Mouse (Mus musculus) liver, embryonic 14.5 days (tissue): ENCODE data around the gene Epm2a. TPM values are rescaled to one million over a fixed set of nuclear protein-coding genes. Genes with fewer than 3 reads are reported as not detected.

Experiments
- ATAC-seq: fragments of 200-750 bp; cut with Nextera tagmentation; 2 replicates; pipeline ENCODE4 v1.8.0; 2017; ENCODE audit warnings: moderate number of reproducible peaks, mild to moderate bottlenecking, moderate library complexity; ENCODE audit not compliant: insufficient read depth
- DNase-seq, 3 experiments: peaks; one replicate each; pipeline ENCODE4 v3.0.0-alpha.2; 2012 to 2013; ENCODE audit warnings: low read depth in 3 of 3, low spot score in 3 of 3
- H3K27ac ChIP-seq: fragments of 300-500 bp; sonication (generic); 2 replicates; pipeline ENCODE4 v1.5.1; 2014; ENCODE audit warnings: moderate library complexity, mild to moderate bottlenecking, control low read depth, inconsistent platforms
- H3K27me3 ChIP-seq: fragments of 300-500 bp; sonication (generic); 2 replicates; pipeline ENCODE4 v1.6.1; 2014; ENCODE audit warnings: mild to moderate bottlenecking, low read length, moderate library complexity; ENCODE audit not compliant: control insufficient read depth, insufficient read depth
- H3K36me3 ChIP-seq: fragments of 300-500 bp; sonication (generic); replicated peaks from 2 replicates; pipeline ENCODE4 v1.6.1; 2014; ENCODE audit warnings: low read depth; ENCODE audit not compliant: control insufficient read depth, insufficient read depth
- H3K4me1 ChIP-seq, 2 experiments: fragments of 200-500 bp in 1 of 2; fragments of 300-500 bp in 1 of 2; sonication (generic) in 1 of 2; replicated peaks; 2 replicates each; pipeline ENCODE4 v1.6.1; 2012 to 2014; ENCODE audit warnings: antibody characterized with exemption in 1 of 2, inconsistent platforms in 1 of 2, low read length in 1 of 2; ENCODE audit not compliant: control insufficient read depth in 2 of 2, insufficient read depth in 2 of 2
- H3K4me2 ChIP-seq: fragments of 300-500 bp; sonication (generic); 2 replicates; pipeline ENCODE4 v1.6.1; 2014; ENCODE audit warnings: low read depth, mild to moderate bottlenecking, control low read depth, moderate library complexity
- H3K4me3 ChIP-seq, 2 experiments: fragments of 200-500 bp in 1 of 2; fragments of 300-500 bp in 1 of 2; sonication (generic) in 1 of 2; 2 replicates each; pipeline ENCODE4 v1.5.1; 2012 to 2014; ENCODE audit warnings: low read depth in 2 of 2, low read length in 2 of 2, mild to moderate bottlenecking in 2 of 2, control low read depth in 1 of 2, inconsistent platforms in 1 of 2, moderate library complexity in 1 of 2; ENCODE audit not compliant: insufficient read depth in 1 of 2
- H3K9ac ChIP-seq: fragments of 300-500 bp; sonication (generic); replicated peaks from 2 replicates; pipeline ENCODE4 v1.6.1; 2014; ENCODE audit warnings: mild to moderate bottlenecking, control low read depth, moderate library complexity
- H3K9me3 ChIP-seq: fragments of 300-500 bp; sonication (generic); 2 replicates; pipeline ENCODE4 v1.6.1; 2016; ENCODE audit warnings: low read length, mixed read lengths; ENCODE audit not compliant: control insufficient read depth
- CTCF ChIP-seq: IDR thresholded peaks from 2 replicates; pipeline ENCODE4 v1.5.1; 2016; ENCODE audit warnings: antibody characterized with exemption, low read depth, control low read depth
- EP300 ChIP-seq: IDR thresholded peaks from 2 replicates; pipeline ENCODE4 v1.6.1; 2016; ENCODE audit warnings: antibody characterized with exemption, low read depth
- WGBS: fragments of 180-500 bp; shearing (Covaris S2); extraction: QIAGEN DNeasy Blood & Tissue Kit; methylation state at CpG from one replicate; pipeline ENCODE4 v1.1.7; 2014; ENCODE audit not compliant: insufficient replicate concordance; 5-methylcytosine and 5-hydroxymethylcytosine counted together
- polyA plus RNA-seq, 2 experiments: library from polyadenylated mRNA; depleted of rRNA in 1 of 2; stranded (reverse) in 1 of 2; unstranded in 1 of 2; fragments of >200 nt; fragmentation: Nextera tagmentation in 1 of 2; extraction: Ambion mirVana in 1 of 2; gene quantifications; 2 replicates each; pipeline versions ENCODE4 v1.2.1 to v1.2.3; 2012 to 2014

Gene Epm2a
- polyA plus RNA-seq, 2 experiments, result 0.05 to 0.22 TPM

GRCm38 (mm10) chr10:11429059-11429812 is 86.0 kb downstream of the Epm2a start:
- ATAC-seq (no peak), DNase-seq (no peak)
- H3K27ac ChIP-seq, result no peak overlapping the region
- H3K9ac ChIP-seq, result no peak overlapping the region
- no peak overlapping the region for H3K4me3 ChIP-seq
- no peaks in the 10 kb centered on the region for H3K4me1 ChIP-seq
- TF ChIP-seq CTCF (no peak), EP300 (no peak)
- H3K27me3 ChIP-seq, result no peaks in the 10 kb centered on the region
- H3K36me3 ChIP-seq, result no peaks in the 10 kb centered on the region
- WGBS, result 74% methylated on average over 12 of the region's 12 CpGs
- H3K4me2 ChIP-seq, result no peak overlapping the region
- no peaks in the 10 kb centered on the region for H3K9me3 ChIP-seq

- H3K4me2 ChIP-seq, result no peak overlapping the region
- 32% methylated on average over 1 of the region's 1 CpGs for whole genome bisulfite sequencing
- H3K36me3 ChIP-seq, result no peaks in the 10 kb centered on the region
- H3K4me3 ChIP-seq, result no peak overlapping the region
- H3K4me1 ChIP-seq, result no peaks in the 10 kb centered on the region
- H3K27me3 ChIP-seq, result no peaks in the 10 kb centered on the region
- TF ChIP-seq EP300 (no peak), CTCF (no peak)
- H3K9ac ChIP-seq, result no peak overlapping the region
- H3K27ac ChIP-seq, result no peak overlapping the region
- H3K9me3 ChIP-seq, result no peaks in the 10 kb centered on the region
- DNase-seq (no peak), ATAC-seq (no peak)
Measured at GRCm38 (mm10) chr10:11436961-11437360, 93.8 kb downstream of the Epm2a start.

GRCm38 (mm10) chr10:11438461-11438860 is 95.3 kb downstream of the Epm2a start:
- Histone ChIP-seq H3K4me2 (no peak overlapping the region), H3K36me3 (no peaks in the 10 kb centered on the region), H3K27ac (no peak overlapping the region), H3K4me3 (no peak overlapping the region), H3K27me3 (no peaks in the 10 kb centered on the region), H3K9ac (no peak overlapping the region), H3K9me3 (no peaks in the 10 kb centered on the region), H3K4me1 (no peaks in the 10 kb centered on the region)
- DNase-seq (no peak), ATAC-seq (no peak)
- 67% methylated on average over 10 of the region's 10 CpGs for WGBS
- TF ChIP-seq EP300 (no peak), CTCF (no peak)

DNA sequence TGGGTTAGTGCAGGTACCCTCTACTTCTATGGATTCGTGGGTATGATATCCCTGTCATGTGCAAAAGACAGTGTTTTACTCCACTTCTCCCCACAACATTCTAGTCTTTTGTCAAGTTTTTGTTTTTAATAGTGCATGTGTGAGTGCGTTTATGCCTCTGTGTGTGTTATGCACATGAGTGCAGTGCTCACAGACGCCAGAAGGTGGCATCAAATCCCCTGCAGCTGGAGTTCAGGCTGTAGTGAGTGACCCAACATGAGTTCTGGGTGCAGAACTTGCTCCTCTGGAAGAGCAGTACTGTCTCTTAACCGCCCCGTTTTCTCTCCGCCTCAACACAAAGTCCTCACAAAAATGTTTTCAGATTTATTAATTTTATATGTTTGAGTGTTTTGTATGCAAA is 96.1 kb downstream of the Epm2a start:
- Histone ChIP-seq H3K27ac (no peak overlapping the region), H3K4me2 (no peak overlapping the region), H3K36me3 (no peaks in the 10 kb centered on the region), H3K9me3 (no peaks in the 10 kb centered on the region), H3K27me3 (no peaks in the 10 kb centered on the region), H3K4me1 (no peaks in the 10 kb centered on the region), H3K9ac (no peak overlapping the region), H3K4me3 (no peak overlapping the region)
- WGBS, result 66% methylated on average over 6 of the region's 6 CpGs
- no peak for DNase-seq
- TF ChIP-seq EP300, result no peak
- 0 out of 2 replicates have a peak, but pooled peaks have one; percentile 14 for TF ChIP-seq CTCF
- no peak for ATAC-seq

DNA sequence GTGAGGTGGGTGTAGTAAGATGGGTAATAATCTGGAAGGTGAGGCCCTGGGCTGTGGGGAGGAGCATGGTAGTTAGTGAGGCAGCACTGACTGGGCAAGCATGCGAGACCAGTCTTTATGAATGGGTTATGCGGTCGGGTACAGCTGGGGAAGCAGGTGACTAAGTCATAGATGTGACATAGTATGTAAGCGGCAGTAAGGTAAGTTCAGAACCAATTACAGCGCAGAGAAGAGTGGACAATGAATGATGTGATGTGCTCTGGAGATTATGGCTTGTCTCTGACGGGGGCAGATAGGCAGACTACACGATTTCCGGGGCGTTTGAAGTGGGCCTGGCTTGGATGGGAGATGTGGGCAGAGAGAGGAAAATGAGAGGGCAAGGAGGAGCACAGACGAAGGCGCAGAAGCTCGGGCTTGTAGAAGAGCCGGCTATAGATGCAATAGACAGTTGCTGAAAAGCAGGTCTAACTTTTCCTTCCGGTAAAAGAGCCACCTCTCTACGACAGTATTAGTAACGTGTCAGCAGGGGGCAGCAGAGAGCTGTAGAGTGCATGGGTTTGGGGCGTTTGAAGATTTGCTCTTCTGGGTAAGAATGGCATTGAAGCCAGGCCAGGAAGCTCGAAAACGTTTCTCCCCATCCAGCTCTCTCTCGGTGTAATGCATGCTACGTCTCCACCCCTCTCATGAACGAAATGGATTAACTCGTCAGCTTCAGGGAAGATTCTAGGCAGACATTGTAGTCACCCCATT is 106.5 kb downstream of the Epm2a start:
- peak; percentile 20 to 33 (median 23) for DNase-seq
- WGBS, result 26% methylated on average over 23 of the region's 23 CpGs
- H3K36me3 ChIP-seq, result no peaks in the 10 kb centered on the region
- no peak overlapping the region for H3K4me2 ChIP-seq
- no peak overlapping the region for H3K9ac ChIP-seq
- no peaks in the 10 kb centered on the region for H3K27me3 ChIP-seq
- ATAC-seq, result no peak
- H3K27ac ChIP-seq, result no peak overlapping the region
- no peak overlapping the region for H3K4me3 ChIP-seq
- H3K4me1 ChIP-seq, result no peaks in the 10 kb centered on the region
- TF ChIP-seq EP300, result no peak
- peak; percentile 83 for TF ChIP-seq CTCF
- H3K9me3 ChIP-seq, result no peaks in the 10 kb centered on the region
